Mouse (Mus musculus): ENCODE data around the gene 2900026A02Rik. TPM values are rescaled to one million over a fixed set of nuclear protein-coding genes. Genes with fewer than 3 reads are reported as not detected.
A peak's percentile ranks its signal among the peaks of the same experiment; 100 is the strongest.

The 2900026A02Rik gene
- polyA plus RNA-seq, 1 experiment from 2014 or later = 2.2 TPM

DNA sequence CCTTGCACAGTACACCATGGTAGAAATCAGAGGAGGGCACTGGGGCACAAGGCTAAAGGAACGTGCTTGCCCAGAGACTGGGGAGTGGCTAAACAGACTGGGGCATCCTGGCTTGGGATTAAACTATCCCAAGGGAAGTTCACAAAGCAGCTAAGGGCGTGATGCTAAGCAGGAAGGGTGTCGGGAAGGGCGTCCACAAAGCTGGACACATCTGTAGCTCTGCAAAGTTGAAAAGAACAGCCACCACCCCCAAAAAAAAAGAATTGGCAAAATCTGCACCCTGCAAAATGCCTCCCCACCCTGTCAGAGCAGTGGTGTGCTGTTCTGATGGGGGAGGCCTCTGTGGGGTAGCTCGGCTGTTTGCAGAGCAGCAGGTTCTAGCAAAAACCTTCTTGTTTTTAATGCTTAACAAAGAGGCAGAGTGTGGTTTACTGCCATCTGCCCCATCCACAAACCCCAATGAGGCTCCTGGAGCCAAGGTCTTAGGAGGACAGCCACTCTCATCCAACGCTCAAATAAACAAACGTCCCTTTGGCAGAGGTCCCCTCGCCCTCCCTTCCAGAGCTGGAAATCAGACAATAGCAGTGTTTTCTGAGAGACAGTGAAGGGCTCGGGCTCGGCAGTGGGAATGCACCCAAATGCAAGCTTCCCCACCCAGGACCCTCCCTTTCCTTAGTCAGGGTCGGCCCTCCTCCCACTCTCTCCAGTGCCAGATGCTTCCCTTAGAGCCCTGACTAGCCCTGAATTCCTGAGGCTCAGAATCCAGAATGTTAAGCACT lies 12.2 kb downstream of the 2900026A02Rik start:
- peaks cover 27% of the 10 kb centered on the region for H3K4me1 ChIP-seq (replicated peaks; ENCODE audit: control insufficient read depth, insufficient read depth, low read length)
- DNase-seq (ENCODE audit: low spot score) (no peak), ATAC-seq (replicated peaks; ENCODE audit: low FRiP score) (no peak)
- no peak overlapping the region; the same call in 1 of the 2 replicates for H3K27ac ChIP-seq (ENCODE audit: low read depth, low read length)
- no peaks in the 10 kb centered on the region for H3K36me3 ChIP-seq (ENCODE audit: control insufficient read depth, insufficient read depth, low read length)
- no peaks in the 10 kb centered on the region for H3K27me3 ChIP-seq (replicated peaks; ENCODE audit: control insufficient read depth, insufficient read depth, low read length)
- WGBS = 55% methylated on average over 11 of the region's 11 CpGs
- no peak overlapping the region for H3K4me3 ChIP-seq (ENCODE audit: low read depth, low read length)
- no peak overlapping the region for H3K4me2 ChIP-seq
- H3K9me3 ChIP-seq (ENCODE audit: control insufficient read depth, low read length) = no peaks in the 10 kb centered on the region
- H3K9ac ChIP-seq (ENCODE audit: low read depth, low read length) = no peak overlapping the region

DNA sequence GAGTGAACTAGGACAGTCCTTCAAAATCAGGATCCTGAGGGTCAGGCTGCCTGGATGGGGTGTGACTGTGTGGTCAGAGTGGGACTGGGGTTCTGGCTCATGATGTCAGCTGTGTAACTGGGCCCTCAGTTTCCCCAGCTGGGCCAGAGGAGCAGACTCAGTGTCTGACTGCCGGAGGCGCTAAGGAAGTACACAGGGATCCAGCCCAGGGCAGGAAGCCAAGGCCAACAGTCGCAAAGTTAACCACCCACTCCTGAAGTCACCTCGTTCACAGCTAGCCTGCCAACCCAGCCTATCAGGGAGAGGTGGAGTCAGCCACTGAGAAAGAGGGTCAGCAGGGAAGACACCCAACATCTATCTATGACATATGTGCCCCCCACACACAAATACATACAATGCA lies 13.0 kb downstream of the 2900026A02Rik start:
- DNase-seq (ENCODE audit: low spot score) (no peak), ATAC-seq (replicated peaks; ENCODE audit: low FRiP score) (no peak)
- H3K27ac ChIP-seq (ENCODE audit: low read depth, low read length) = no peak overlapping the region
- H3K9ac ChIP-seq (ENCODE audit: low read depth, low read length) = no peak overlapping the region
- no peaks in the 10 kb centered on the region for H3K27me3 ChIP-seq (replicated peaks; ENCODE audit: control insufficient read depth, insufficient read depth, low read length)
- H3K4me1 ChIP-seq (replicated peaks; ENCODE audit: control insufficient read depth, insufficient read depth, low read length) = peaks cover 27% of the 10 kb centered on the region
- 58% methylated on average over 4 of the region's 4 CpGs for WGBS
- no peaks in the 10 kb centered on the region for H3K36me3 ChIP-seq (ENCODE audit: control insufficient read depth, insufficient read depth, low read length)
- no peak overlapping the region for H3K4me3 ChIP-seq (ENCODE audit: low read depth, low read length)
- H3K4me2 ChIP-seq = no peak overlapping the region
- H3K9me3 ChIP-seq (ENCODE audit: control insufficient read depth, low read length) = no peaks in the 10 kb centered on the region

- Histone ChIP-seq H3K27ac (ENCODE audit: low read depth, low read length) (no peak overlapping the region), H3K4me3 (ENCODE audit: low read depth, low read length) (no peak overlapping the region), H3K4me2 (no peak overlapping the region), H3K27me3 (replicated peaks; ENCODE audit: control insufficient read depth, insufficient read depth, low read length) (no peaks in the 10 kb centered on the region), H3K36me3 (ENCODE audit: control insufficient read depth, insufficient read depth, low read length) (no peaks in the 10 kb centered on the region), H3K4me1 (replicated peaks; ENCODE audit: control insufficient read depth, insufficient read depth, low read length) (peaks cover 25% of the 10 kb centered on the region), H3K9me3 (ENCODE audit: control insufficient read depth, low read length) (no peaks in the 10 kb centered on the region), H3K9ac (ENCODE audit: low read depth, low read length) (no peak overlapping the region)
- ATAC-seq (replicated peaks; ENCODE audit: low FRiP score) = no peak
- DNase-seq (ENCODE audit: low spot score) = no peak
- WGBS = 25% methylated on average over 9 of the region's 9 CpGs
These were observed 14.2 kb downstream of the 2900026A02Rik start for GRCm38 (mm10) chr5:113206670-113207352.

DNA sequence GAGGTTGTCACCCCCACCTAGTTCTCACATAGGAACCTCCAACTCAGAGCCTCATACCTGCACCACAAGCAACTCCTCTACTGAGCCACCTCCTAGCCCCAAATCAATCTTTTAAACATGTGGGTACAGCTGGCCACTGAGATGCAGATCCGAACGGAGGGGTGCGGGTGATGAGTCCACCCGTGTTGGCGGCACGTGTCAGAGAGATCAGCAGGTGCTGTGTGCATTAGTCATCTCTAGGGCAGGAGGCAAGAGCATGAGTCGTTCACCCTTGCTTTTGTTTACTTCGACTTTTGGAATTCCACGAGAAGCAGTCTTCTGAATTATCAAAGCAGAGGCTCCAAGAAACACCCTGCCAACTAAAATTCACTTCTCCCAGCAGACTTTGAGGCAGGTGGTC lies 16.8 kb downstream of the 2900026A02Rik start:
- Histone ChIP-seq H3K4me1 (replicated peaks; ENCODE audit: control insufficient read depth, insufficient read depth, low read length) (peaks cover 24% of the 10 kb centered on the region), H3K4me3 (ENCODE audit: low read depth, low read length) (no peak overlapping the region), H3K4me2 (no peak overlapping the region), H3K27me3 (replicated peaks; ENCODE audit: control insufficient read depth, insufficient read depth, low read length) (no peaks in the 10 kb centered on the region), H3K9ac (ENCODE audit: low read depth, low read length) (no peak overlapping the region), H3K36me3 (ENCODE audit: control insufficient read depth, insufficient read depth, low read length) (no peaks in the 10 kb centered on the region), H3K27ac (ENCODE audit: low read depth, low read length) (no peak overlapping the region), H3K9me3 (ENCODE audit: control insufficient read depth, low read length) (no peaks in the 10 kb centered on the region)
- WGBS = 90% methylated on average over 9 of the region's 9 CpGs
- DNase-seq (ENCODE audit: low spot score) (no peak), ATAC-seq (replicated peaks; ENCODE audit: low FRiP score) (no peak)

DNA sequence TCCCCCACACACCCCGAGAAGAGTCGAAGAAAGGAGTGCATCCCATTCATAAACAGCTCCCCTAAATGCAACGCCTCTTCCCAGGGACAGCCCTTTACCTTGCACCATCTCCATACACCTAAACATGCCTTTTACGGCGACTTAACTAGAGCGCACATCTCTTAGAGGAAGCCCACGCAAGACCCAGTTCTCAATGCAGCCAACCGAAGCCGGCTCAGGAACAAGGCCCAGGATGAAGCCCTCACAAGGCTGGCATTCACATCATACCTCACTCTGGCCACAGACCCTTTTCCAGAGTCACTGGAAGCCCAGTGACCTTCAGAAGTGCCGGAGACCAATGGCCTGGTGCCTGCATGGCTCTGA lies 21.3 kb downstream of the 2900026A02Rik start:
- Histone ChIP-seq H3K27ac (ENCODE audit: low read depth, low read length) (no peak overlapping the region), H3K9me3 (ENCODE audit: control insufficient read depth, low read length) (no peaks in the 10 kb centered on the region), H3K27me3 (replicated peaks; ENCODE audit: control insufficient read depth, insufficient read depth, low read length) (no peaks in the 10 kb centered on the region), H3K9ac (ENCODE audit: low read depth, low read length) (no peak overlapping the region), H3K4me1 (replicated peaks; ENCODE audit: control insufficient read depth, insufficient read depth, low read length) (peaks cover 11% of the 10 kb centered on the region), H3K4me3 (ENCODE audit: low read depth, low read length) (no peak overlapping the region), H3K36me3 (ENCODE audit: control insufficient read depth, insufficient read depth, low read length) (no peaks in the 10 kb centered on the region), H3K4me2 (no peak overlapping the region)
- no peak for DNase-seq (ENCODE audit: low spot score)
- WGBS = 86% methylated on average over 10 of the region's 10 CpGs
- ATAC-seq (replicated peaks; ENCODE audit: low FRiP score) = no peak

GRCm38 (mm10) chr5:113199126-113199771 lies 21.8 kb downstream of the 2900026A02Rik start:
- 56% methylated on average over 8 of the region's 8 CpGs for WGBS
- no peak for DNase-seq (ENCODE audit: low spot score)
- Histone ChIP-seq H3K4me2 (no peak overlapping the region), H3K27ac (ENCODE audit: low read depth, low read length) (no peak overlapping the region; the same call in 1 of the 2 replicates), H3K27me3 (replicated peaks; ENCODE audit: control insufficient read depth, insufficient read depth, low read length) (no peaks in the 10 kb centered on the region), H3K9me3 (ENCODE audit: control insufficient read depth, low read length) (no peaks in the 10 kb centered on the region), H3K4me3 (ENCODE audit: low read depth, low read length) (no peak overlapping the region), H3K4me1 (replicated peaks; ENCODE audit: control insufficient read depth, insufficient read depth, low read length) (peaks cover 11% of the 10 kb centered on the region), H3K36me3 (ENCODE audit: control insufficient read depth, insufficient read depth, low read length) (no peaks in the 10 kb centered on the region), H3K9ac (ENCODE audit: low read depth, low read length) (no peak overlapping the region)
- no peak for ATAC-seq (replicated peaks; ENCODE audit: low FRiP score)

GRCm38 (mm10) chr5:113196916-113197794 lies 23.9 kb downstream of the 2900026A02Rik start:
- Histone ChIP-seq H3K9me3 (ENCODE audit: control insufficient read depth, low read length) (no peaks in the 10 kb centered on the region), H3K36me3 (ENCODE audit: control insufficient read depth, insufficient read depth, low read length) (no peaks in the 10 kb centered on the region), H3K27me3 (replicated peaks; ENCODE audit: control insufficient read depth, insufficient read depth, low read length) (no peaks in the 10 kb centered on the region), H3K9ac (ENCODE audit: low read depth, low read length) (no peak overlapping the region), H3K4me2 (no peak overlapping the region), H3K4me3 (ENCODE audit: low read depth, low read length) (no peak overlapping the region), H3K4me1 (replicated peaks; ENCODE audit: control insufficient read depth, insufficient read depth, low read length) (peaks cover 13% of the 10 kb centered on the region), H3K27ac (ENCODE audit: low read depth, low read length) (0 out of 2 replicates have a peak overlapping the region, but pooled peaks have one; percentile 28)
- ATAC-seq (replicated peaks; ENCODE audit: low FRiP score) (no peak), DNase-seq (ENCODE audit: low spot score) (no peak)
- WGBS = 26% methylated on average over 9 of the region's 9 CpGs

DNA sequence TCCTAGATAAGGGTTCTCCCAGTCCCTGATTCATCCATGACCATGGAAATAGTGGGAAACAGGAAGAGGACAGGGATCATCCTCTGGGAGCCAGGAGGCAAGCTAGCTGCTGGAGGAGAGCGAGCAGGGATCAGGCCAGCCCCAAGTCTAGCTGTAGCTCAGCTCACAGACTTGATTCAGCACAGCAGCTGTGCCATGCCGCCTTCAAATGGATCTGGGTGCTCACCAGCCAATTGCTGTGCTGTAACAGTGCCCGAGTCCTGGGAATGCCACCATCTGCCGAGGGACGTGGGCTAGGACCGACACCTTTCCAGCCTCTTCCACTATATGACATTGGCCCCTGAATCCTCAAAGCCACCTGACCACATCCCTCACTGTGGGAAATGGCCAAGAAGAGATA lies 25.1 kb downstream of the 2900026A02Rik start:
- Histone ChIP-seq H3K9me3 (ENCODE audit: control insufficient read depth, low read length) (no peaks in the 10 kb centered on the region), H3K9ac (ENCODE audit: low read depth, low read length) (no peak overlapping the region), H3K27me3 (replicated peaks; ENCODE audit: control insufficient read depth, insufficient read depth, low read length) (no peaks in the 10 kb centered on the region), H3K36me3 (ENCODE audit: control insufficient read depth, insufficient read depth, low read length) (no peaks in the 10 kb centered on the region), H3K4me2 (no peak overlapping the region), H3K4me1 (replicated peaks; ENCODE audit: control insufficient read depth, insufficient read depth, low read length) (peaks cover 15% of the 10 kb centered on the region), H3K4me3 (ENCODE audit: low read depth, low read length) (no peak overlapping the region), H3K27ac (ENCODE audit: low read depth, low read length) (no peak overlapping the region)
- no peak for DNase-seq (ENCODE audit: low spot score)
- no peak for ATAC-seq (replicated peaks; ENCODE audit: low FRiP score)
- WGBS = 82% methylated on average over 6 of the region's 6 CpGs

All from liver, embryonic 11.5 days (tissue).